Mouse (Mus musculus): Measurements from ENCODE around the gene Tgfb1.

GRCm38 (mm10) chr7:25679971-25680370, 6.8 kb upstream of the Tgfb1 start:
- no peak for TF ChIP-seq CTCF (IDR thresholded peaks at IDR 0.05; ENCODE audit: borderline replicate concordance, insufficient read depth, low read length)
- no peak for TF ChIP-seq POLR2A (IDR thresholded peaks at IDR 0.05; ENCODE audit: low read depth, low read length)
